Mouse (Mus musculus): ENCODE results near the gene Fcgr4.
"Not testable (repeated sequence)": the region's sequence is repeated elsewhere in the genome, so short reads cannot be mapped to it uniquely, and the experiment has no call there.

Fcgr4 gene

DNA sequence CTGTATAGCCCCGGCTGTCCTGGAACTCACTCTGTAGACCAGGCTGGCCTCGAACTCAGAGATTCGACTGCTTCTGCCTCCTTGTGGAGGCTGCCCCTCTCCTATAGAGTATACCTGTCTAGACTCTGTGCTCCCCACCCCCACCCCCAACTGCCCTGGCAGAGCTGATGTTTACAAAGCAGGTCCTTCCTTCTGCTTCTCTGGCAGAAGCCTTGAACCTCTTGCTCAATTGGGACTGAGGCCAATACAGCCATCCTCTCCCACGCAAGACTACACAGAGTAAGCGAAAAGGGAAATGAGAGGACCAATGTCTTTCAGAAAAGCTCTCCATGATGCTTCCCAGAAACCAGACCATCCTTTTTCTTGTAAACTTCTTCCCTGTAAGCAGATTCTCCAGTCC lies 38.5 kb downstream of the Fcgr4 start:
- DNase-seq (ENCODE audit: low spot score) = no peak

DNA sequence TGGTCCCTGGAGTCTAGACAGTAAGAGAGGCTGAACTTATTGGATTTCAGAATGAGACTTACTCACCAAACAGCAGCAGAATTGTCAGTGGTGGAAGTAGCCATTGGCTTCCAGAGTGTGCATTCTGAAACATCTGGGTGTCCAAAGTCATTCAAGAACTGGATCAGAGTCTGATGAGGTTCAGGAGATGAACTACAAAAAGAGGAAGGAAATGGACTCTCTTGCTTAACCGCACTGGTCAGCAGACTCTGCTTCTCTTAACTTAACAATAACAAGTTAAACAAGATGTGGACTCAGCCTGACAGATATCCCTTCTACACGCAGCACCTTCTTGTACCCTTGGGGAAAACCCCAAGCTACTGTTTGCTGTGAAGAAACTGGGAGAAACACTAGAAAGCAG lies 40.5 kb downstream of the Fcgr4 start:
- no peak for DNase-seq (ENCODE audit: low spot score)

DNA sequence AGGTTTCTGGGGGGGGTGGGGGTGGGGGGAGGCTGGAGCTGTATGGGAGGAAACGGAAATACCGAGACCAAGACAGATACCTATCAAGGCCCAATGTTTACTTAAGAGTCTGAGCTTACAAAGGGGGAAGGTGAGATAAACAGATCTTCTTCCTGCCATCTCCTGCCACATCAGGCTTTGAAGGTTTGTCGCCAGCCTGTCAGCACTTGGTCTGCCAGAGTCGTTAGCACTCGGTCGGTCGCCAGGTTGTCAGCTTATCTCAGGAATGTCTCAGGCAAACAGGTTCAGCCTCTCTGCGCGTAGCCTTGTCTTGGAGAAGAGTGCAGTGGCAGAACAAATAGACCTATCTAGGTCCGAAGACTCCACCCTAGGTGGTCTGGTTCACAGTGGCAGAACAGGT lies 41.7 kb downstream of the Fcgr4 start:
- DNase-seq (ENCODE audit: low spot score) = no peak

DNA sequence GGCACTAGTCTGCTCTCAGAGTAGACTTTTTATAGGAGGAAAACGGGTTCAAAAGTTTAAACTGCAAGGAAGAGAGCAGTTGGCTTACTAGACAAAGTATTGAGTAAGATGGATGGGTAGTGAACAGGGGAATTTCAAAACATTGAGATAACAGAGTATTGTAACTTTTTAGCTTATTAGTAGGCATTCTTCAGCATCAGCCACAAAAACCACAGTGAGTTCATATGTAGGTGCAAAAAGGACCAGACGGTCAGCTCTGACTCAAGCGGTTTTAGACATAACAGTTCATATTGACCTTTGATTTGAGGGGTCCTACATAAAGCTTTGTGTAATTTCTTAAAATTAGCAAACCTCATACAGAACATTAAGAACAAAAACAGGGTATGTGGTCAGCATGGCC lies 42.8 kb downstream of the Fcgr4 start:
- DNase-seq (ENCODE audit: low spot score) = no peak

DNA sequence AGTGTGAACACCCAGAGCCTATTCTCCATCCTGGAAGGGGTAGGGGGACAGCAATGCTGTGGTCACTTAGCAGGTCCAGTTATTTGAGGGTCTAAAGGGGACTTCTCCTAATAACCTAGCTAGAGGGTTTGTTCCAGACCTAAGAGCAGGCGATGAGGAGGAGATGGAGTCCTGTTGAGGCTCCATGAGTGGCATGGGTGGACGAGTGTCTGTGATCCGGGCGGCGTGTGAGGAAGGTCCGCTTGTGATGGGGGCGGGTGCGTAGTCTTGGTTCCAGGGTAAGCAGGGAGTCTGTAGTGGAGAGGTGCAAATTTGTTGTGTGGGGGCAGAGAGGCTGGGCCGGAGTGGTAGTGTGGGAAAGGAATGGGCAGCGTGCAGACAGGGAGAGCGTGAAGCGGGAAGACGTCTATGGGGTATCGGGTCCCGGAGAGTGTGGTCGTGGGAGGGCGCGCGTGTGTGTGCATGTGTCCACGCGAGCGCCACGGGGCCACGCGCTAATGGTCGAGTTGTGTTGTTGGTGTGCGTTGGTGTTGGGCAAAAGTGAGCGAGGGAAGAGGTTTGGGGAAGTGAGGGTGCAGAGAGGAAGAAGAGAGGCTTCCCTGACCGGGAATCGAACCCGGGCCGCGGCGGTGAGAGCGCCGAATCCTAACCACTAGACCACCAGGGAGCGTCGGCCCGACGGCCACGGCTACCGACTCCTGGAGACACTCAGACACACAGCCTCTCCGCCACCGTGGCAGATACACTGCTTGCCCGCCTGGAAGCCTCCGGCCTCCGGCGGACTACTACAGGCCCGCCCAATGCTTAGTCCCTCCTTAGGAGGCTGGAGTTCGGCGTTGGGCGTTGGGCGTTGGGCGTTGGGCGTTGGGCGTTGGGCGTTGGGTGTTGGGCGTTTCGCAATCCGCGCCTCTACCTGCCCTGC lies 45.1 kb downstream of the Fcgr4 start:
- DNase-seq (ENCODE audit: low spot score) = not testable (repeated sequence)

DNA sequence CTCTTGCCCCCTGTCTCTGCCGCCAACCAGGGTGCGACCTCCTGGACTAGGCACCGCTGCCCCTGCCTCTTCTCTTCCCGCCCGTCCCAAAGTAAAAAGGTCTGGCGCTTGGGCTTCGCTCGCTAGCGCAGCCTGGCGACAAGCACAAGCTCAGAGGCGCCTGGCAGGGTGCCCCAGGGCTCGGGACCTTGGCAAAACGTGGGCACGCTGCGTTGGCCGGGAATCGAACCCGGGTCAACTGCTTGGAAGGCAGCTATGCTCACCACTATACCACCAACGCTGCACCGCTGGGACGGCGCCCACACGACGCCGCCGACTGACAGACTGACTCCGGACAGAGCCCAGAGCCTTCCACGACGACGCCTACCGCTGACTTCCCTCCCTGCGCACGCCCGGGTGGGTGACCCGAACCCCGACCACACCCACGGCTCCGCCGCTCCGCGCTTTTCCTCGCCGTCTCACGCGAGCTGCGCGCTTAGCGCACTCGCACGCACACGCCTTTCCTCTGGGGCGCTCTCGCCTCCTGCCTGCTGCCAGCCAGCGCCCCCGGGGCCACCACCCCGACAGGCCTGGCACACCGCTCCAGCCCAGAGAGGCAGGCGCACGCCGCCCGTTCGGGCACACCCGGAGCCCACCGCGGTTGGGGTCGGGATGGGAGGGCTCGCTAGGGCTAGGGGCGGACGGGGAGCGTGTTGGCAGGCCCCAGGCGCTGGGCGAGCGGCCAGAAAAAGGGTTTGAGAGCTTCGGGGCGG lies 45.9 kb downstream of the Fcgr4 start, which contains the start of gene Fcgr3:
Gene Fcgr3, minus strand, starts transcription at position 445 of the 752 bp plus-strand sequence.
- DNase-seq (ENCODE audit: low spot score) = peak; percentile 71

DNA sequence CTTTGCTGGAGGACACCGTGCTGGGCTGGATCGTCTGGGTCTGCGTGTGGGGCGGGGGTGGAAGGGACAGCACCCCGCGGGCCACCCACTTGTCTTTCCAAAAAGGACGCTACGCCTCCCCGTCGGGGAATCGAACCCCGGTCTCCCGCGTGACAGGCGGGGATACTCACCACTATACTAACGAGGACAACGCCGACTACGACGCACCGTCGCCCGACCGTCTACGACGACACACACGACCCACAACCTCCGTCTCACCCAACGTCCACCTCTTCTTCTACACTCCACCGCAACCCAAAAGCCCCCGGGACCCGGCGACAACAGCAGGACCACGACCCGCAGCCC lies 46.5 kb downstream of the Fcgr4 start:
- not testable (repeated sequence) for DNase-seq (ENCODE audit: low spot score)

DNA sequence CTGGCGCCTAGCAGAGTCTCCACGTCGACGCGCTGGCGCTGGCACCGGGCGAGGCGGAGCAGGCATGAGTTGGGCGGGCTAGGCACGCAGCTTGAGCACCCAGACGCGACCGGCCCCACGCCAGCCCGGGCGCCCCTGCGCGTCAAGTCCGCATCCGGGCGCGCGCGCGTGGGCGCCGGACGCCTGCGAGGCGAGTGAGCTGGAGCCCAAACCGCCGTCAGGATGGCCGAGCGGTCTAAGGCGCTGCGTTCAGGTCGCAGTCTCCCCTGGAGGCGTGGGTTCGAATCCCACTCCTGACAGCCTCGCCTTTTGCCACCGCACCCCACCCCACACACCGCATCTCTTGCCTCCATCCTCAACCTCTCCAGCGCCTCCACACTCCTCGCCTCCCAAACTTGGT lies 47.0 kb downstream of the Fcgr4 start:
- not testable (repeated sequence) for DNase-seq (ENCODE audit: low spot score)

DNA sequence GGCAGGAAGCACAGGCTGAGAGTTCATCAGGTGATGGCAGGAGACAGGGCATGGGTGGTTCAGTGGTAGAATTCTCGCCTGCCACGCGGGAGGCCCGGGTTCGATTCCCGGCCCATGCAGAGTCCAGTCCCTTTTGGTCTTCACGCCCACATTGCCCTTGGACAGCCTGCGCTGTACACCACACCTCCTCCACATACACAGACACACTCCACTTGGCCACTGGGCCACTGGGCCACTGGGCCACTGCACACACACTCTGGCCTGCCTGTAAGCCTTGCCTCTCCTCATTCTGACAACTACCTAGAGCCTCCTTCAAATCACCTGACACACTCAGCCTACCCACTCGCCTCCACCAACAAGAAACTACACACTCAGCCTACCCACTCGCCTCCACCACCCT lies 47.9 kb downstream of the Fcgr4 start:
- DNase-seq (ENCODE audit: low spot score) = not testable (repeated sequence)

DNA sequence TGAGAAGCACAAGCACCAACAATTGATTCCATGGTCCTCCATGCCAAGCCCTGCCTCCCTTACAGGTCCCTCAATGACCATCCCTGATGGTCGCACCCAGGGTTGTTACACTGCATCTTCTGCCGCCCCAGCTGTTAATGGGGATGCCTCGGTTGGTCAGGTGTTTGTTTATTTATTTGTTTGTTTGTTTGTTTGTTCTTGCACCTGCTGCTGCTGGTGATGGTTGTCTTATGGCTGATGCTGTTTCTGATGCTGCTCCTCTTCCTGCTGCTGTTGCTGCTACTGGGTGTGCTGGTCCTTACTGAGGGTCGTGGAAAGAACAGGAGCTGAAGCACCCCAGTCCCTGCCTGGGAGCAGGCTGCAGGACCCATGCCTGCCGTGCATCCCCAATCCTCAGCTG lies 49.2 kb downstream of the Fcgr4 start:
- DNase-seq (ENCODE audit: low spot score) = not testable (repeated sequence)

DNA sequence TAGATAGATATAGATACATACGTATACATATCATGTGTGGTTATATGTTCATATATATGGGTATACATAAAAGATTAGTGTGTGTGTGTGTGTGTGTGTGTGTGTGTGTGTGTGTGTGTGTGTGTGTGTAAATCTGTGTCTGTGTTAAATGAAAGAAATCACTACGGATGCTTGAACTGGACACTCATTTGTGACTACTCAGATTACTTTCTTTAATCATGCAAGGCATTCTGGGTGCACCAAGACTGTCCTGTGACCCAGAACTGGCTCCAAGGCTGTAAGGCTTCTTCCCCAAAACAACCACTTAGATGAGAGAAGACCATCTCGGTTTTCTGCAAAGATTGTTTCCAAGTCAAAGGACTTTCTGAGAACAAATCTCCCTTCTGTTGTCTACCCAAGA lies 50.8 kb downstream of the Fcgr4 start:
- not testable (repeated sequence) for DNase-seq (ENCODE audit: low spot score)

DNA sequence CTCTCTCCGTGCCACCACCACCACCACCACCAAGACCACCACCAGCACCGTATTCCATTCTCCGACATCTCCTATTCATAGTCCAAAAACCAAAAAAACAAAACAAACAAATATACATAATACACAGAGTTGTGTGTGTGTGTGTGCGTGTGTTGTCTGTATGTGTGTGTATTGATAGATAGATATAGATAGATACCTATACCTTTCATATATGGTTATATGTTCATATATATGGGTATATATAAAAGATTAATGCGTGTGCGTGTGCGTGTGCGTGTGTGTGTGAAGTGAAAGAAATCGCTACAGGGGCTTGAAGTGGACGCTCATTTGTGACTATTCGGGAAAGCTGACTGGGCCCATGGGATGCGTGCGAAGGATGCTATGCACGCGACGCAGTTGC lies 52.2 kb downstream of the Fcgr4 start:
- not testable (repeated sequence) for DNase-seq (ENCODE audit: low spot score)

DNA sequence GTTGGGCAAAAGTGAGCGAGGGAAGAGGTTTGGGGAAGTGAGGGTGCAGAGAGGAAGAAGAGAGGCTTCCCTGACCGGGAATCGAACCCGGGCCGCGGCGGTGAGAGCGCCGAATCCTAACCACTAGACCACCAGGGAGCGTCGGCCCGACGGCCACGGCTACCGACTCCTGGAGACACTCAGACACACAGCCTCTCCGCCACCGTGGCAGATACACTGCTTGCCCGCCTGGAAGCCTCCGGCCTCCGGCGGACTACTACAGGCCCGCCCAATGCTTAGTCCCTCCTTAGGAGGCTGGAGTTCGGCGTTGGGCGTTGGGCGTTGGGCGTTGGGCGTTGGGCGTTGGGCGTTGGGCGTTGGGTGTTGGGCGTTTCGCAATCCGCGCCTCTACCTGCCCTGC lies 53.0 kb downstream of the Fcgr4 start:
- DNase-seq (ENCODE audit: low spot score) = not testable (repeated sequence)

DNA sequence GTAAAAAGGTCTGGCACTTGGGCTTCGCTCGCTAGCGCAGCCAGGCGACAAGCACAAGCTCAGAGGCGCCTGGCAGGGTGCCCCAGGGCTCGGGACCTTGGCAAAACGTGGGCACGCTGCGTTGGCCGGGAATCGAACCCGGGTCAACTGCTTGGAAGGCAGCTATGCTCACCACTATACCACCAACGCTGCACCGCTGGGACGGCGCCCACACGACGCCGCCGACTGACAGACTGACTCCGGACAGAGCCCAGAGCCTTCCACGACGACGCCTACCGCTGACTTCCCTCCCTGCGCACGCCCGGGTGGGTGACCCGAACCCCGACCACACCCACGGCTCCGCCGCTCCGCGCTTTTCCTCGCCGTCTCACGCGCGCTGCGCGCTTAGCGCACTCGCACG lies 53.5 kb downstream of the Fcgr4 start:
- not testable (repeated sequence) for DNase-seq (ENCODE audit: low spot score)

DNA sequence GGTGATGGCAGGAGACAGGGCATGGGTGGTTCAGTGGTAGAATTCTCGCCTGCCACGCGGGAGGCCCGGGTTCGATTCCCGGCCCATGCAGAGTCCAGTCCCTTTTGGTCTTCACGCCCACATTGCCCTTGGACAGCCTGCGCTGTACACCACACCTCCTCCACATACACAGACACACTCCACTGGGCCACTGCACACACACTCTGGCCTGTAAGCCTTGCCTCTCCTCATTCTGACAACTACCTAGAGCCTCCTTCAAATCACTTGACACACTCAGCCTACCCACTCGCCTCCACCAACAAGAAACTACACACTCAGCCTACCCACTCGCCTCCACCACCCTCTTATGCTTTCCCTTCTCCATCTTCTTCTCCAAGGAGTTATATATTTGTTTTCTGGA lies 55.6 kb downstream of the Fcgr4 start:
- DNase-seq (ENCODE audit: low spot score) = not testable (repeated sequence)

DNA sequence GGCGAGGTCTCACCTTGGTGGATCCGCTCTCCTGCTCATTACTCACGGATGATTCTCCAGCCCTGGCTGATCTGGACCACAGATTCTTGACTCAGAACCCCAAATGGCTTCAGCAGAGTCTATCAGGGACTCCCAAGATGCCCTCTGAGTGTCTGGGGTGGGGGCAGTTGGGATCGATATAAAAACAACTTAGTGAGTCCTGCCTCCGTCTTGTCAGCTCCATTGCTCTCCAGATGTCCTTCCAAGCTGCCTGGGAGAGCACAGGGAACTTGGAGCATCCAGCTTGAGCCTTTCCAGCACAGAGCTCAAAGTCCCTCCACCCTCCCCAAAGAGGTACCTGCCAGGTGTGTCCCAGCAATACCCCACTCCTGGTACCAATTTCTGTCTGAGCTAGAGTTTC lies 57.5 kb downstream of the Fcgr4 start:
- not testable (repeated sequence) for DNase-seq (ENCODE audit: low spot score)

DNA sequence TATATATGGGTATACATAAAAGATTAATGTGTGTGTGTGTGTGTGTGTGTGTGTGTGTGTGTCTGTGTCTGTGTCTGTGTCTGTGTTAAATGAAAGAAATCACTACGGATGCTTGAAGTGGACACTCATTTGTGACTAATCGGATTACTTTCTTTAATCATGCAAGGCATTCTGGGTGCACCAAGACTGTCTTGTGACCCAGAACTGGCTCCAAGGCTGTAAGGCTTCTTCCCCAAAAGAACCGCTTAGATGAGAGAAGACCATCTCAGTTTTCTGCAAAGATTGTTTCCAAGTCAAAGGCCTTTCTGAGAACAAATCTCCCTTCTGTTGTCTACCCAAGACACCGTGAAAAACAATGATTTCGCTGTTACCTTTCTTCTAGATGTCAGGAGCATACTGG lies 58.5 kb downstream of the Fcgr4 start:
- DNase-seq (ENCODE audit: low spot score) = not testable (repeated sequence)

DNA sequence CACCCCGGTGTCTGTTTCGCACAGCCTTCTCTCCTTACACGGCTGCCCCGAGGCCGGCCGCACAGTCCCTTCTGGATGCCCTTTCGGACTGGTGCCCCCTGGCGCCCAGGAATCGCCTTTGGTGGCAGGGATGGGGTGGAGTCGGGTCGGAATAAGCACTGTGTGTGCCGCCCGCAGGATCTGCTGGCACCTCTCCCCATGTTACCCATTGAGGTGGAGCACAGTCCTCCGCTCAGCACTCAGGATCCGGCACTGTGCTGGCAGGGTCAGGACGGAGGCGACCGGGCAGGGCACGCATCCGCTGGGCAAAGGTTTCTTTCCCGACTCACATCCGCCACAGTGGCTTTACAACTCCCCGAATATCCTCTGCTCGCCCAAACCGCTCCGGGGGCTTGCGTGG lies 59.2 kb downstream of the Fcgr4 start:
- not testable (repeated sequence) for DNase-seq (ENCODE audit: low spot score)

DNA sequence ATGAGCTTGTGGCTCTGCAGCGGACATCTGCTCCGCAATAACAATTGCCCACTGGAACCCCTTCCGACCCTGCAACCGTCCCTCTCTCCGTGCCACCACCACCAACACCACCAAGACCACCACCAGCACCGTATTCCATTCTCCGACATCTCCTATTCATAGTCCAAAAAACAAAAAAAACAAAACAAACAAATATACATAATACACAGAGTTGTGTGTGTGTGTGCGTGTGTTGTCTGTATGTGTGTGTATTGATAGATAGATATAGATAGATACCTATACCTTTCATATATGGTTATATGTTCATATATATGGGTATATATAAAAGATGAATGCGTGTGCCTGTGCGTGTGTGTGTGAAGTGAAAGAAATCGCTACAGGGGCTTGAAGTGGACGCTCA lies 59.7 kb downstream of the Fcgr4 start:
- DNase-seq (ENCODE audit: low spot score) = not testable (repeated sequence)

DNA sequence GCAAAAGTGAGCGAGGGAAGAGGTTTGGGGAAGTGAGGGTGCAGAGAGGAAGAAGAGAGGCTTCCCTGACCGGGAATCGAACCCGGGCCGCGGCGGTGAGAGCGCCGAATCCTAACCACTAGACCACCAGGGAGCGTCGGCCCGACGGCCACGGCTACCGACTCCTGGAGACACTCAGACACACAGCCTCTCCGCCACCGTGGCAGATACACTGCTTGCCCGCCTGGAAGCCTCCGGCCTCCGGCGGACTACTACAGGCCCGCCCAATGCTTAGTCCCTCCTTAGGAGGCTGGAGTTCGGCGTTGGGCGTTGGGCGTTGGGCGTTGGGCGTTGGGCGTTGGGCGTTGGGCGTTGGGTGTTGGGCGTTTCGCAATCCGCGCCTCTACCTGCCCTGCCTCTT lies 60.6 kb downstream of the Fcgr4 start:
- not testable (repeated sequence) for DNase-seq (ENCODE audit: low spot score)

Data from layer of hippocampus, adult 9-10 months (tissue).